Mouse (Mus musculus) midbrain, embryonic 13.5 days (tissue): ENCODE measurements around the gene Sbno2. TPM values are rescaled to one million over a fixed set of nuclear protein-coding genes. Genes with fewer than 3 reads are reported as not detected.

ENCODE experiments used
- ATAC-seq: fragments of 200-750 bp; cut with Nextera tagmentation; 2 replicates; pipeline ENCODE4 v1.8.0; 2017; ENCODE audit warnings: mild to moderate bottlenecking, moderate TSS enrichment, moderate library complexity
- H3K27ac ChIP-seq: fragments of 300-500 bp; sonication (generic); 2 replicates; pipeline ENCODE4 v1.5.1; 2015; ENCODE audit warnings: inconsistent platforms, mild to moderate bottlenecking, moderate library complexity
- H3K27me3 ChIP-seq: fragments of 300-500 bp; sonication (generic); 2 replicates; pipeline ENCODE4 v1.6.1; 2015; ENCODE audit warnings: mild to moderate bottlenecking, inconsistent platforms
- H3K36me3 ChIP-seq: fragments of 300-500 bp; sonication (generic); 2 replicates; pipeline ENCODE4 v1.6.1; 2015; ENCODE audit warnings: mild to moderate bottlenecking, inconsistent platforms
- H3K4me1 ChIP-seq: fragments of 300-500 bp; sonication (generic); replicated peaks from 2 replicates; pipeline ENCODE4 v1.6.1; 2015; ENCODE audit warnings: inconsistent platforms
- H3K4me2 ChIP-seq: fragments of 300-500 bp; sonication (generic); replicated peaks from 2 replicates; pipeline ENCODE4 v1.6.1; 2015; ENCODE audit warnings: moderate library complexity, mild to moderate bottlenecking, inconsistent platforms
- H3K4me3 ChIP-seq: fragments of 300-500 bp; sonication (generic); replicated peaks from 2 replicates; pipeline ENCODE4 v1.5.1; 2015; ENCODE audit warnings: mild to moderate bottlenecking, inconsistent platforms
- H3K9ac ChIP-seq: fragments of 300-500 bp; sonication (generic); replicated peaks from 2 replicates; pipeline ENCODE4 v1.6.1; 2015; ENCODE audit warnings: mild to moderate bottlenecking, inconsistent platforms
- H3K9me3 ChIP-seq: fragments of 300-500 bp; sonication (generic); 2 replicates; pipeline ENCODE4 v1.6.1; 2016; ENCODE audit warnings: mild to moderate bottlenecking, inconsistent platforms
- WGBS: fragments of 180-500 bp; shearing (Covaris S2); methylation state at CpG from one replicate; pipeline ENCODE4 v1.1.7; 2015; 5-methylcytosine and 5-hydroxymethylcytosine counted together
- polyA plus RNA-seq: library from polyadenylated mRNA; unstranded; fragments of >200 nt; fragmentation: Nextera tagmentation; extraction: Ambion mirVana; gene quantifications from 2 replicates; pipeline ENCODE4 v1.2.1, GENCODE M21; 2015

Sbno2 gene
- polyA plus RNA-seq, 1 experiment from 2014 or later: 15.3 TPM

- H3K4me1 ChIP-seq: peaks cover 44% of the 10 kb centered on the region
- 7% methylated on average over 30 of the region's 30 CpGs for WGBS
- no peaks in the 10 kb centered on the region for H3K9me3 ChIP-seq
- no peaks in the 10 kb centered on the region for H3K27me3 ChIP-seq
- no peak for ATAC-seq
- peak overlapping the region; percentile 73 for H3K4me2 ChIP-seq
- peak overlapping the region; percentile 89 for H3K9ac ChIP-seq
- peaks cover 33% of the 10 kb centered on the region for H3K36me3 ChIP-seq
- H3K4me3 ChIP-seq: peak overlapping the region; percentile 91
- H3K27ac ChIP-seq: peak overlapping the region; percentile 9; the same call in 1 of the 2 replicates
Observed at GRCm38 (mm10) chr10:80116927-80117691, 11.7 kb upstream of the Sbno2 start.

DNA sequence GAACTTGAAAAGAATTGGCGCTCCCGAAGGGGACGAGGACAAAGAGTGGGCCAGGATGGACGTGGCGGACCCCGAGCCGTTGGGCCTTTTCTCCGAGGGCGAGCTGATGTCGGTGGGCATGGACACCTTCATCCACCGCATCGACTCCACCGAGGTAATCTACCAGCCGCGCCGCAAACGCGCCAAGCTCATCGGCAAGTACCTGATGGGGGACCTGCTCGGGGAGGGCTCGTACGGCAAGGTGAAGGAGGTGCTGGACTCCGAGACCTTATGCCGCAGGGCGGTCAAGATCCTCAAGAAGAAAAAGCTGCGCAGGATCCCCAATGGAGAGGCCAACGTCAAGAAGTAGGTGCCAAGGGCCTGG lies 11.2 kb upstream of the Sbno2 start:
- H3K4me3 ChIP-seq: peak overlapping the region; percentile 91
- H3K4me2 ChIP-seq: peak overlapping the region; percentile 73
- ATAC-seq: no peak
- WGBS: under 1% methylated on average over 27 of the region's 27 CpGs
- peaks cover 44% of the 10 kb centered on the region for H3K4me1 ChIP-seq
- H3K27ac ChIP-seq: 0 out of 2 replicates have a peak overlapping the region, but pooled peaks have one; percentile 26
- H3K9ac ChIP-seq: peak overlapping the region; percentile 89
- no peaks in the 10 kb centered on the region for H3K9me3 ChIP-seq
- peaks cover 28% of the 10 kb centered on the region for H3K36me3 ChIP-seq
- no peaks in the 10 kb centered on the region for H3K27me3 ChIP-seq

- no peak for ATAC-seq
Observed at GRCm38 (mm10) chr10:80115944-80116335, 10.6 kb upstream of the Sbno2 start.

DNA sequence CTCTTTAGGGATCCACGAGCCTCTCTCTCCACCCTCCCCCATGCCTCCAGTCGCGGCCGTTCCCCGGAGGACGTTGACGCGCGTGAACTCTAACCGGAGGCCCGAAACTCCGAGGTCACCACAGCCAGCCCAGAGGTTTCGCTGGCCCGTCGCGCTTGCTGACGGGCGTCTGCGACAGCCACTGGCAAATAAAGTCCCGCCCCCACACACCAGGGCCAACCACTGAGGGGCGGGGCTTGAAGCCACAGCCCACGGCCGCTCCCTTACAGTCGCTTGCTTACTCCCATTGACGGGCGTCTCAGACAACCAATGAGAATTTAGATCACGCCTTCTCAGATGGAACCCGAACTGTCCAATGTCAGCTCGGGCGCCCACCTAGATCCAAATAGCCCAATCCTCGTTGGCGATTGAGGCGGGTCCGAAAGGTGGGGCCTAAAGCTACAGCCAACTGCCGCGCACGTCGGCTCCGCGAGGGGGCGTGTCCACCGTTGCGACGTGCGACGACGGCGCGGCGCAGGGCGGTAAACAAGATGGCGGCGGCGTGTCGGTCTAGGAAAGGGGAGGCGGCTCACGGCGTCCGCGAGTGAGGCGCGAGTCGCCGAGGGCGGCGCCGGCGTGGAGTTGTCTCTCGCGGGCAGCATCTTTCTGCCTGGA lies 10.0 kb upstream of the Sbno2 start, which contains the start of gene Stk11:
Stk11 (plus strand) TSS at position 514 of the 654 bp plus-strand sequence.
- under 1% methylated on average over 70 of the region's 70 CpGs for WGBS
- H3K27ac ChIP-seq: peak within 1 kb of the TSS; percentile 79
- peaks cover 19% of the 10 kb centered on the region for H3K36me3 ChIP-seq
- H3K27me3 ChIP-seq: no peaks in the 10 kb centered on the region; the same call in 1 of the 2 replicates
- peak within 1 kb of the TSS; percentile 91 for H3K4me3 ChIP-seq
- peaks cover 43% of the 10 kb centered on the region for H3K4me1 ChIP-seq
- H3K9ac ChIP-seq: peak within 1 kb of the TSS; percentile 89
- peak; percentile 98 for ATAC-seq
- H3K9me3 ChIP-seq: no peaks in the 10 kb centered on the region
- peak within 1 kb of the TSS; percentile 73 for H3K4me2 ChIP-seq

More at GRCm38 (mm10) chr10:80115944-80116335, 10.6 kb upstream of the Sbno2 start:
- Histone ChIP-seq H3K4me2 (peak overlapping the region; percentile 73), H3K36me3 (peaks cover 23% of the 10 kb centered on the region), H3K4me1 (peaks cover 44% of the 10 kb centered on the region), H3K9ac (peak overlapping the region; percentile 89), H3K4me3 (peak overlapping the region; percentile 91), H3K27ac (peak overlapping the region; percentile 79), H3K9me3 (no peaks in the 10 kb centered on the region), H3K27me3 (no peaks in the 10 kb centered on the region)
- under 1% methylated on average over 63 of the region's 63 CpGs for WGBS

DNA sequence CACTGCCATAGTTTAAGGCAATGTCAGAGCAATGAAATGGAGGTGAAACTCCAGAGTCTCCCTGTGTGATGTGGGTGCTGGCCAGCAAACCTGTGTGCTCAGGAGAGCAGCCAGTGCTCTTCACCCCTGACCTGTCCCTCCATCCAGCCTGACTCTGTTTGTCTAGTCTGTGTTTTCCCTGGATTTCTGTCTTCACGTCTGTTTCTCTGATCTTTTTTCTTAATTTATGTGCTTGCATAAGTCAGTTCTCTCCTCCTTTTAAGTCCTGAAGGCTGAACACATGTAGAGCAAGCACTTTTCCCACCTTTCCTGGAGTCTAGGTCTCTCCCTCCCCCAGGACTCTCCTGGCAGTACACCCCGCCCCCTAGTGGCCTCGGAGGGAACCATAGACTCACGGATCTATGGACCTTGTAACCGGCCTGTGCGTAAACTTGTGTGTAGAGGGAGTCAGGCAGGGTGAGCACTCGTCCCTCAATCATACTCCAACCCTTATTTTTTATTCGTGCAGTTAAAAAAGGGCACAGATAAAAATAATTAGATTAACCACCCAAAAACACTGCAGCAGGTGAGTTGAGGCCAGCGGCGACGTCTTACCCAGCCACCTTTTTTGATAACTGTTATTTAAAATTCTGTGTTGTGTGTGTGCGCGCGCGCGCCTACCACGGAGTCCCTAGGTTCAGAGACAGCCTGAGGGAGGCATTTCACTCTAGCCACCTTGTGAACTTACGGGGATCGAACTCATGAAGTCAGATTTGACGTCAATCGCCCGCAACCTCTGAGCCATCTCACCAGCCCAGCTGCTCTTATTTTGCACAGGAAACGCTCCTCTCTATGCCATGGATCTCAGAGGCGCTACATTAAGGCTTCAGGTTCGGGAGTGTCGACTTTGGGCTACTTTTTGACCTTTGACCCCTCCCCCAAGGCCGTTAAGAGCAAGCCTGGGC lies 9.2 kb upstream of the Sbno2 start:
- Histone ChIP-seq H3K27ac (peak overlapping the region; percentile 51), H3K27me3 (no peaks in the 10 kb centered on the region; the same call in 1 of the 2 replicates), H3K9ac (no peak overlapping the region), H3K36me3 (peaks cover 11% of the 10 kb centered on the region), H3K4me3 (peak overlapping the region; percentile 91), H3K9me3 (no peaks in the 10 kb centered on the region), H3K4me2 (peak overlapping the region; percentile 55), H3K4me1 (peaks cover 35% of the 10 kb centered on the region)
- WGBS: 3% methylated on average over 27 of the region's 27 CpGs
- peak; percentile 46 for ATAC-seq

DNA sequence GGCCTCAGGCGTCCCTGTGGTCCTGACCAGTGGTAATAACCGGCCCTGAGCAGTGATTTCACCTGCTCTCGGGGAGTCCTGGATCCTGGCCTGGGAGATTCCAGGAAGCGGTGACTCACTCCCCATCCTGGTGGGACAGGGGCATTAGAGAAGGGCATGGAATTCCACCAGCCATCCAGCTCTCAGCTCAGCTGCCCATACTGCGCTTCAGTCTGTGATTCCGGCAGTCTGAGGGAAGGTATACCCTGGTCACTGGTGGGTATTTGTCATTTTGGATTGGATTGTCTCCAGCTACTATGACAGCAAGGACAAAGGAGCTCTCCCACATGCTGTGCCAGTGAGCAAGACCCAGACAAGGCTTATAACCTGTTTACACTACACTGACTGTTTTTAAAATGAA lies 2.3 kb upstream of the Sbno2 start:
- H3K9me3 ChIP-seq: no peaks in the 10 kb centered on the region
- no peak overlapping the region for H3K4me3 ChIP-seq
- no peak overlapping the region for H3K27ac ChIP-seq
- no peak overlapping the region; the same call in 1 of the 2 replicates for H3K9ac ChIP-seq
- H3K4me2 ChIP-seq: no peak overlapping the region
- H3K27me3 ChIP-seq: no peaks in the 10 kb centered on the region; the same call in 1 of the 2 replicates
- 61% methylated on average over 6 of the region's 6 CpGs for WGBS
- peaks cover 5% of the 10 kb centered on the region; the same call in 1 of the 2 replicates for H3K4me1 ChIP-seq
- H3K36me3 ChIP-seq: no peaks in the 10 kb centered on the region
- ATAC-seq: no peak

DNA sequence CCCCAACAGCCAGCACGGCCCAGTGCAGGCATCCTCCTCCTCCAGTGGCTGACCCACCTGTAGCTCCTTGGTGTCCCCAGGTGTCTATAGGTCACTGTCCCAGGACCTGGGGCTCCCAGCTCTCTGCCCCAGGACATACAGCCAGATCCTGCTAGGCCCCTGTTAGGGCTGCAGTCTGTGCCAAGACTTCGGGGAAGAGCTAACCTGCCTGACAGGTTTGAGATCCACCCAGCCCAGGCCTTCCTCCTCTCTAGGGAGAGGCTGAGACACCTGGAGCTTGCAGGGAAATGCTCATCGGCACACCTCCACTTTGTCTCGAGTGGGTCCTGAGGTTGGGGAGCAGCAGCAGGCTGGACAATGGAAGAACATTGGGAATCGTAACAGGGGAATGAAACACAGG lies 555 bp upstream of the Sbno2 start:
- no peak for ATAC-seq
- no peaks in the 10 kb centered on the region for H3K36me3 ChIP-seq
- no peak overlapping the region for H3K4me2 ChIP-seq
- H3K4me3 ChIP-seq: no peak overlapping the region
- peaks cover 17% of the 10 kb centered on the region for H3K4me1 ChIP-seq
- H3K27ac ChIP-seq: no peak overlapping the region
- 67% methylated on average over 5 of the region's 5 CpGs for WGBS
- H3K27me3 ChIP-seq: no peaks in the 10 kb centered on the region; the same call in 1 of the 2 replicates
- H3K9me3 ChIP-seq: no peaks in the 10 kb centered on the region
- H3K9ac ChIP-seq: no peak overlapping the region

GRCm38 (mm10) chr10:80104181-80104580 lies 1.2 kb downstream of the Sbno2 start:
- no peak overlapping the region for H3K27ac ChIP-seq
- H3K9ac ChIP-seq: no peak overlapping the region
- WGBS: 87% methylated on average over 3 of the region's 3 CpGs
- H3K4me2 ChIP-seq: no peak overlapping the region
- no peaks in the 10 kb centered on the region for H3K27me3 ChIP-seq
- no peaks in the 10 kb centered on the region for H3K9me3 ChIP-seq
- H3K36me3 ChIP-seq: no peaks in the 10 kb centered on the region
- no peak for ATAC-seq
- H3K4me3 ChIP-seq: no peak overlapping the region
- peaks cover 26% of the 10 kb centered on the region for H3K4me1 ChIP-seq

- Histone ChIP-seq H3K9me3 (no peaks in the 10 kb centered on the region), H3K9ac (peak overlapping the region; percentile 91; the same call in 1 of the 2 replicates), H3K36me3 (no peaks in the 10 kb centered on the region), H3K4me1 (peaks cover 26% of the 10 kb centered on the region), H3K4me2 (peak overlapping the region; percentile 93), H3K27ac (peak overlapping the region; percentile 76), H3K27me3 (no peaks in the 10 kb centered on the region), H3K4me3 (peak overlapping the region; percentile 92)
- WGBS: 80% methylated on average over 2 of the region's 2 CpGs
- ATAC-seq: peak; percentile 15
Observed at GRCm38 (mm10) chr10:80103032-80103431, 2.3 kb downstream of the Sbno2 start.

GRCm38 (mm10) chr10:80102216-80102915 lies 3.0 kb downstream of the Sbno2 start:
- peak overlapping the region; percentile 93 for H3K4me2 ChIP-seq
- no peaks in the 10 kb centered on the region for H3K27me3 ChIP-seq
- WGBS: 1% methylated on average over 59 of the region's 59 CpGs
- H3K9me3 ChIP-seq: no peaks in the 10 kb centered on the region
- H3K36me3 ChIP-seq: no peaks in the 10 kb centered on the region
- peaks cover 31% of the 10 kb centered on the region for H3K4me1 ChIP-seq
- peak overlapping the region; percentile 91 for H3K9ac ChIP-seq
- peak; percentile 93 for ATAC-seq
- H3K4me3 ChIP-seq: peak overlapping the region; percentile 92
- H3K27ac ChIP-seq: peak overlapping the region; percentile 76

DNA sequence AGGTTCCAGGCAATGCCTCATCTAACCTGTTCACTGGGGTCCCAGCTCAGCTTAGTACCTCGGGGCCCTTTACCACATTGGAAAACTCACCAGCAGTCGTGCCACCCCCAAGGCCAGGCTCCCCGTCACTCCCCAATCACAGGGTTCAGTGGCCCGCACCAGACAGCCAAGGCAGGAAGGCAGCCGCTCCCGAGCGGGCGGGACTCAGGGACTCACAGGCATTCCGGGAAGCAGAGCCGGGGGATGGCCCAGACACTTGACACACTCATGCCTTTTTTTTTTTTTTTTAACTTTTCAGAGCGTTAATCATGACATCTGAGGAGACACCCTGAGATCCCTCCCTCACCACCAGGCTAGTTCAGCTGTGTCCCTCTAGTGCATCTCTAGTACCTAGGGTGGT lies 4.4 kb downstream of the Sbno2 start:
- WGBS: 68% methylated on average over 11 of the region's 11 CpGs
- peaks cover 34% of the 10 kb centered on the region for H3K4me1 ChIP-seq
- H3K36me3 ChIP-seq: no peaks in the 10 kb centered on the region
- H3K4me3 ChIP-seq: peak overlapping the region; percentile 92; the same call in 1 of the 2 replicates
- H3K27ac ChIP-seq: no peak overlapping the region
- no peaks in the 10 kb centered on the region for H3K27me3 ChIP-seq
- peak overlapping the region; percentile 93; the same call in 1 of the 2 replicates for H3K4me2 ChIP-seq
- no peaks in the 10 kb centered on the region for H3K9me3 ChIP-seq
- H3K9ac ChIP-seq: peak overlapping the region; percentile 25; the same call in 1 of the 2 replicates
- no peak for ATAC-seq
